Mouse (Mus musculus): Measurements from ENCODE around the gene Ogdh.
A peak's percentile ranks its signal among the peaks of the same experiment; 100 is the strongest.
"Not testable (repeated sequence)": the region's sequence is repeated elsewhere in the genome, so short reads cannot be mapped to it uniquely, and the experiment has no call there.

The Ogdh gene

GRCm38 (mm10) chr11:6291401-6292115 lies at the start of gene Ogdh:
Gene Ogdh (plus strand): TSS chr11:6291633.
- peak; percentile 98 for DNase-seq

- DNase-seq, result no peak
Measured at GRCm38 (mm10) chr11:6244707-6245106, 46.7 kb upstream of the Ogdh start.

GRCm38 (mm10) chr11:6252248-6252647 lies 39.2 kb upstream of the Ogdh start:
- no peak for DNase-seq

- DNase-seq, result no peak
Measured at GRCm38 (mm10) chr11:6252824-6253223, 38.6 kb upstream of the Ogdh start.

GRCm38 (mm10) chr11:6254602-6255001 lies 36.8 kb upstream of the Ogdh start:
- not testable (repeated sequence) for DNase-seq

- no peak for DNase-seq
Measured at GRCm38 (mm10) chr11:6256490-6257072, 34.9 kb upstream of the Ogdh start.

- no peak for DNase-seq
Measured at GRCm38 (mm10) chr11:6259413-6259812, 32.0 kb upstream of the Ogdh start.

GRCm38 (mm10) chr11:6261434-6262082 lies 29.9 kb upstream of the Ogdh start:
- DNase-seq, result peak; percentile 66

- no peak for DNase-seq
Measured at GRCm38 (mm10) chr11:6266621-6267020, 24.8 kb upstream of the Ogdh start.

- peak; percentile 96 for DNase-seq
Measured at GRCm38 (mm10) chr11:6267320-6268254, 23.8 kb upstream of the Ogdh start, which contains the start of gene Ddx56. Gene Ddx56 (minus strand): TSS chr11:6267772.

- no peak for DNase-seq
Measured at GRCm38 (mm10) chr11:6273607-6274006, 17.8 kb upstream of the Ogdh start.

GRCm38 (mm10) chr11:6274387-6275093 lies 16.9 kb upstream of the Ogdh start, which contains the start of gene Tmed4:
Gene Tmed4 (minus strand): TSS chr11:6274870.
- DNase-seq, result peak; percentile 97

- DNase-seq, result no peak
Measured at GRCm38 (mm10) chr11:6275094-6275484, 16.3 kb upstream of the Ogdh start.

GRCm38 (mm10) chr11:6276466-6276865 lies 15.0 kb upstream of the Ogdh start:
- DNase-seq, result no peak

GRCm38 (mm10) chr11:6282940-6283339 lies 8.5 kb upstream of the Ogdh start:
- no peak for DNase-seq

- no peak for DNase-seq
Measured at GRCm38 (mm10) chr11:6290138-6290537, 1.3 kb upstream of the Ogdh start.

- no peak for DNase-seq
Measured at GRCm38 (mm10) chr11:6290883-6291282, 550 bp upstream of the Ogdh start.

GRCm38 (mm10) chr11:6292116-6292987 lies 919 bp downstream of the Ogdh start:
- DNase-seq, result peak; percentile 87

- no peak for DNase-seq
Measured at GRCm38 (mm10) chr11:6292988-6293349, 1.5 kb downstream of the Ogdh start.

GRCm38 (mm10) chr11:6293601-6294000 lies 2.2 kb downstream of the Ogdh start:
- DNase-seq, result no peak

- DNase-seq, result no peak
Measured at GRCm38 (mm10) chr11:6294632-6295031, 3.2 kb downstream of the Ogdh start.
